Mouse (Mus musculus): ENCODE results near the gene Vmn2r54. TPM values are rescaled to one million over a fixed set of nuclear protein-coding genes. Genes with fewer than 3 reads are reported as not detected.
"Not testable (repeated sequence)": the region's sequence is repeated elsewhere in the genome, so short reads cannot be mapped to it uniquely, and the experiment has no call there.

The Vmn2r54 gene
- total RNA-seq (2015; ENCODE audit: low replicate concordance), result not detected in 2 replicates
- total RNA-seq (2017; ENCODE audit: low replicate concordance), result not detected in 2 replicates

DNA sequence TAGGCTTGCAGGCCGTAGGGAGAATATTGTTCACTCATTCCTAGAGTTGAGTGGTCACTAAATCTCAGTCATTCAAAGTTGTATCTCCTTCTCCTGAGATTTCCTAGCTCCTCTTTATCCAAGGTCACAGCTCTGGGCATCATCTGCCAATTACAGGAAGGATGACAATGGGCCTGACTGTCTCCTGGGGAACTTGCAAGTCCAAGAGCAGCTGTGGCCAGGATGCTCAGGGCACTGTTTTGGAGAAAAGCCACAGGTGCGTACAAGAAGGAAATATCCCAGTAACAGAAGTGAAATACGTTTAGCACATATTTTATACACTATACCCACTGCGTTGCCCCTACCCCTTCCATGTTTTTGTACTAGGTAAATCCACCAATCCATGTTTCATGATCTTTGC lies at the start of gene Vmn2r54:
Gene Vmn2r54 (minus strand): TSS at position 101 of the 400 bp plus-strand sequence.
- not testable (repeated sequence) for ATAC-seq (replicated peaks; ENCODE audit: low FRiP score, poor library complexity, severe bottlenecking)

DNA sequence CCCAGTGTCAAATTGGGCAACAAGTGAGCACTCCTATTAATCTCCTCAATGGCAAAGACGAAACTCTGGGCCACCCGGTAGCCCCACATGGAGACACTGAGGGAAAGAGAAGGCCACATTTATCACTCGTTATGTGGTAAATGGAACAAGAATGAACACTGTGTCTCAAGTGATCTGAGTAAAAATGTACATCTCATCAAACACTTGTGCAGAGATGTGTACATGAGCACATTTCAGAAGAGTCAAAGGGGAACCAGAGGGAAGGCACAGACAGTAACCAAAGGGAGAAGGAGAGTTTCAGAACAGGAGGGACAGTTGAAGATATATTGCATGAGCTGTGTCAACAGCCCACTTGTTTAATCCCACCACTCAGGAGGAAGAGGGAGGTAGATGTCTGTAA lies 44.8 kb upstream of the Vmn2r54 start, which contains the start of gene Vmn2r55:
Gene Vmn2r55 (minus strand): TSS at position 101 of the 400 bp plus-strand sequence.
- not testable (repeated sequence) for ATAC-seq (replicated peaks; ENCODE audit: low FRiP score, poor library complexity, severe bottlenecking)

DNA sequence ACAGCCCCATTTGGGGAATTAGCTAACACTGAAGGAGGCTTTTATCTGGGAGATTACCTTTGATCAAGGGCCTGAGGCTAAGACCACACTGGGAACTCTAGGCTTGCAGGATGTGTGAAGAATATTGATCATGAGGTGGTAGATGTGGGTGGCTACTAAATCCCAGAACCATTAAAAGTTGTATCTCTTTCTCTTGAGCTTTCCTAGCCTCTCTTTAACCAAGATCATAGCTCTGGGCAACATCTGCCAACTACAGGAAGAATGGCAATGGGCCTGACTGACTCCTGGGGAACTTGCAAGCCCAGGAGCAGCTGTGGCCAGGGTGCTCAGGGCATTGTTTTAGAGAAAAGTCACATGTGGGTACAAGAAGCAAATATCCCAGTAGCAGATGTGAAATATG lies 31.4 kb downstream of the Vmn2r54 start, which contains the start of gene Vmn2r53:
Gene Vmn2r53 (minus strand): TSS at position 101 of the 400 bp plus-strand sequence.
- ATAC-seq (replicated peaks; ENCODE audit: low FRiP score, poor library complexity, severe bottlenecking), result no peak

Other genes with a start within 250 kb of the Vmn2r54 start
- not detected in 2 replicates for gene Zfp551, start 217.6 kb downstream of the Vmn2r54 start, total RNA-seq (2015; ENCODE audit: low replicate concordance)
- gene Zfp551, start 217.6 kb downstream of the Vmn2r54 start, total RNA-seq (2017; ENCODE audit: low replicate concordance), result not detected in 2 replicates
- gene Zfp606, start 162.0 kb downstream of the Vmn2r54 start, total RNA-seq (2015; ENCODE audit: low replicate concordance), result 4.0 TPM in 1 of 2 replicates, not detected in the other
- gene Zfp606, start 162.0 kb downstream of the Vmn2r54 start, total RNA-seq (2017; ENCODE audit: low replicate concordance), result 1.8 TPM in 1 of 2 replicates, not detected in the other
- gene 2900092C05Rik, start 127.8 kb downstream of the Vmn2r54 start, total RNA-seq (2015; ENCODE audit: low replicate concordance), result not detected in 2 replicates
- not detected in 2 replicates for gene 2900092C05Rik, start 127.8 kb downstream of the Vmn2r54 start, total RNA-seq (2017; ENCODE audit: low replicate concordance)
- gene Vmn2r53, start 31.5 kb downstream of the Vmn2r54 start, total RNA-seq (2015; ENCODE audit: low replicate concordance), result under 0.01 TPM in 1 of 2 replicates, not detected in the other
- gene Vmn2r53, start 31.5 kb downstream of the Vmn2r54 start, total RNA-seq (2017; ENCODE audit: low replicate concordance), result under 0.01 TPM in 2 replicates
- not detected in 2 replicates for gene Vmn2r55, start 44.7 kb upstream of the Vmn2r54 start, total RNA-seq (2015; ENCODE audit: low replicate concordance)
- not detected in 2 replicates for gene Vmn2r55, start 44.7 kb upstream of the Vmn2r54 start, total RNA-seq (2017; ENCODE audit: low replicate concordance)
- not detected in 2 replicates for gene Vmn2r56, start 94.7 kb upstream of the Vmn2r54 start, total RNA-seq (2015; ENCODE audit: low replicate concordance)
- gene Vmn2r56, start 94.7 kb upstream of the Vmn2r54 start, total RNA-seq (2017; ENCODE audit: low replicate concordance), result not detected in 2 replicates
- not detected in 2 replicates for gene Zscan18, start 163.3 kb upstream of the Vmn2r54 start, total RNA-seq (2015; ENCODE audit: low replicate concordance)
- not detected in 2 replicates for gene Zscan18, start 163.3 kb upstream of the Vmn2r54 start, total RNA-seq (2017; ENCODE audit: low replicate concordance)
- 6.5 and 15.5 TPM in 2 replicates for gene Zfp329, start 178.5 kb upstream of the Vmn2r54 start, total RNA-seq (2015; ENCODE audit: low replicate concordance)
- gene Zfp329, start 178.5 kb upstream of the Vmn2r54 start, total RNA-seq (2017; ENCODE audit: low replicate concordance), result 3.1 and 4.5 TPM in 2 replicates
- gene Zfp110, start 194.4 kb upstream of the Vmn2r54 start, total RNA-seq (2015; ENCODE audit: low replicate concordance), result 14.3 and 14.4 TPM in 2 replicates
- 16.6 and 20.9 TPM in 2 replicates for gene Zfp110, start 194.4 kb upstream of the Vmn2r54 start, total RNA-seq (2017; ENCODE audit: low replicate concordance)
- 0.72 and 0.84 TPM in 2 replicates for gene Zfp128, start 240.9 kb upstream of the Vmn2r54 start, total RNA-seq (2015; ENCODE audit: low replicate concordance)
- 1.0 and 1.9 TPM in 2 replicates for gene Zfp128, start 240.9 kb upstream of the Vmn2r54 start, total RNA-seq (2017; ENCODE audit: low replicate concordance)